Mouse (Mus musculus) midbrain, embryonic 10.5 days (tissue): ENCODE data around the gene Tll1. TPM values are rescaled to one million over a fixed set of nuclear protein-coding genes. Genes with fewer than 3 reads are reported as not detected.

Experiments
- DNase-seq: peaks from one replicate; pipeline ENCODE4 v3.0.0-alpha.2; 2017; ENCODE audit warnings: low spot score
- H3K27ac ChIP-seq: fragments of 300-500 bp; sonication (generic); replicated peaks from 2 replicates; pipeline ENCODE4 v1.5.1; 2016; ENCODE audit warnings: mild to moderate bottlenecking
- H3K27me3 ChIP-seq: fragments of 300-500 bp; sonication (generic); 2 replicates; pipeline ENCODE4 v1.6.1; 2016; ENCODE audit warnings: low read depth, mild to moderate bottlenecking; ENCODE audit not compliant: poor library complexity, severe bottlenecking
- H3K36me3 ChIP-seq: fragments of 300-500 bp; sonication (generic); 2 replicates; pipeline ENCODE4 v1.6.1; 2016; ENCODE audit warnings: mild to moderate bottlenecking, moderate library complexity
- H3K4me1 ChIP-seq: fragments of 300-500 bp; sonication (generic); 2 replicates; pipeline ENCODE4 v1.6.1; 2016
- H3K4me3 ChIP-seq: fragments of 300-500 bp; sonication (generic); 2 replicates; pipeline ENCODE4 v1.5.1; 2016; ENCODE audit warnings: mild to moderate bottlenecking, moderate library complexity
- H3K9me3 ChIP-seq: fragments of 300-500 bp; sonication (generic); replicated peaks from 2 replicates; pipeline ENCODE4 v1.6.1; 2016; ENCODE audit warnings: mild to moderate bottlenecking
- WGBS: fragments of 180-500 bp; shearing (Covaris S2); methylation state at CpG from one replicate; pipeline ENCODE4 v1.1.7; 2016; 5-methylcytosine and 5-hydroxymethylcytosine counted together
- polyA plus RNA-seq: library from polyadenylated mRNA; unstranded; fragments of >200 nt; fragmentation: Nextera tagmentation; extraction: Ambion mirVana; gene quantifications from 2 replicates; pipeline ENCODE4 v1.2.1, GENCODE M21; 2016

Gene Tll1
- polyA plus RNA-seq, 1 experiment from 2014 or later, result 0.69 TPM

DNA sequence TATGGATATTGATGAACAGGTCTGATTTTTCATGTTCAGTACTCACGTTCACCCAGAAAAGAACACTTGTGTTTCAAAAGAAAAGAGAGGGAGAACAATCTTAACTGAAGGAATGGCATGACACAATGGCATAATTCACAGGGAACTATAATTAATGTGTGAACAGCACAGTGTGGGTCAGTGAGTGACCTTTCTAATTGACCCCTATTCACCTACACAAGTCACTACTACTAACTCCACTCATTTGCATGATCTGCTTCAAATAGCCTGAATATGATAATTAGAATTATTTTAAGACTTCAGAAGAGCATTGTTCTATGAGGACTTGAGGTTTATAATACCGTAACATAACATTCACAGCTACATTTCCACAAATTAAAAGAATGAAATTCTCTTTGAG, 18.2 kb downstream of the Tll1 start:
- Histone ChIP-seq H3K4me1 (peaks cover 7% of the 10 kb centered on the region), H3K27ac (no peak overlapping the region), H3K9me3 (no peaks in the 10 kb centered on the region), H3K4me3 (no peak overlapping the region), H3K36me3 (no peaks in the 10 kb centered on the region), H3K27me3 (no peaks in the 10 kb centered on the region)
- DNase-seq, result no peak
- 56% methylated on average over 2 of the region's 2 CpGs for WGBS

DNA sequence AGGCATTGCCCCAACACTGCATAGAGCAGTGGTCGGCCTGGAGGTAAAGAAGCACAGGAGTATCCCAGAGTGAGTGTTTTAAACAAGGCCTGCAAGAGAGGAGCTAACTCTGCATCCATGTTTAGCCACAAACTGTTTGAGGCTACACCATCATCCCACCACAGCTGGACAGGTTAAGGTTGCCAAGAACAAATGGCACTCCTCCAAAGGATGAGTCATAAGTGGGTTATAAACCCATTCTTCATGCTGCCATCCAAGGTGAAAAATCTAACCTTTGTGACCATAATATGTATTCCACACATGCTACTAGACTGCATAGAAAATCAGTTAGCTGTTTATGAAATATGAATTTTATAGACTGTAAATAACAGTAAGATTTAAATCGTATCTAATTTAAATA, 29.1 kb downstream of the Tll1 start:
- WGBS, result 94% methylated on average over 2 of the region's 2 CpGs

DNA sequence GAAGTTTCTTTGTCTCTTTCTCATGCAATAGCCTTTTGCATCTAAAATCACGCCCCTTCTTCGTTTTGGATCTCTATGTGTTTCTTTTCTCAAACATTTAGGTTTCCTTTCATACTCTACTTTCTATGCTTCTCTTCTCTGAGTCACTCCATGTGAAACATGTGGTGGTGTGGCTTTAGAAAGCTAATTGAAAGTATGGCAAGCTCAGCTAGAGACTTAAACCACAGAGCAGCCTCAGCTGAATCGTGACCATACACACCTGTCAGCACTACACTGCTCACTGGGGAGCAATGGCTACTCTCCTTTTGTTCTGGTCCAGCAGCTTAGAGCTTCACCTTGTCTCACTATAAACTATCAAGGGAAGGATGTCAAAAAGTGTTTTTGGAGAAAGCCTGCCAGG, 31.2 kb downstream of the Tll1 start:
- Histone ChIP-seq H3K4me3 (no peak overlapping the region), H3K27ac (no peak overlapping the region), H3K36me3 (no peaks in the 10 kb centered on the region), H3K4me1 (no peaks in the 10 kb centered on the region), H3K9me3 (no peaks in the 10 kb centered on the region), H3K27me3 (no peaks in the 10 kb centered on the region)
- WGBS, result 83% methylated on average over 3 of the region's 3 CpGs
- DNase-seq, result no peak

More for the DNA sequence above, 29.1 kb downstream of the Tll1 start:
- Histone ChIP-seq H3K27ac (no peak overlapping the region), H3K9me3 (no peaks in the 10 kb centered on the region), H3K4me1 (no peaks in the 10 kb centered on the region), H3K27me3 (no peaks in the 10 kb centered on the region), H3K4me3 (no peak overlapping the region), H3K36me3 (no peaks in the 10 kb centered on the region)
- no peak for DNase-seq

DNA sequence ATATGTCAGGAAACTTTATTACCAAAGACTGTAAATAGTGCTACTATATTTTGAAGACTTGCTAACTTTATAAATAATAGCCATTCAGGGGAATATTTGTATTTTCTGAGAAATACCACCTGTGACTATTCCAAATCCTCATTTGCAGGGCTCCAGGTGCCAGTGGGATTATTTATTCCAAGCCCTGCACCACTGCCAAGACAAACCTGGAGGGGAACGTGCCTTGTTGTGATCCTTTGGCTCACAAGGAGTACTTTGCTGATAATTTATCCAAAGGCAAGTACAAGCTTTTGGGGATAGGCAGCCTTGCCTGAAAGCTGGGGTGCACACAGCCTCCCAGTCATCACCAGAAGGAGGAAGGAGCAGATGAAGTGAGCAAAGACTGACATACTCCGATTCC, 32.3 kb downstream of the Tll1 start:
- H3K4me3 ChIP-seq, result no peak overlapping the region
- no peaks in the 10 kb centered on the region for H3K36me3 ChIP-seq
- H3K4me1 ChIP-seq, result no peaks in the 10 kb centered on the region
- H3K9me3 ChIP-seq, result no peaks in the 10 kb centered on the region
- no peak for DNase-seq
- H3K27ac ChIP-seq, result no peak overlapping the region
- WGBS, result 79% methylated on average over 2 of the region's 2 CpGs
- H3K27me3 ChIP-seq, result no peaks in the 10 kb centered on the region

DNA sequence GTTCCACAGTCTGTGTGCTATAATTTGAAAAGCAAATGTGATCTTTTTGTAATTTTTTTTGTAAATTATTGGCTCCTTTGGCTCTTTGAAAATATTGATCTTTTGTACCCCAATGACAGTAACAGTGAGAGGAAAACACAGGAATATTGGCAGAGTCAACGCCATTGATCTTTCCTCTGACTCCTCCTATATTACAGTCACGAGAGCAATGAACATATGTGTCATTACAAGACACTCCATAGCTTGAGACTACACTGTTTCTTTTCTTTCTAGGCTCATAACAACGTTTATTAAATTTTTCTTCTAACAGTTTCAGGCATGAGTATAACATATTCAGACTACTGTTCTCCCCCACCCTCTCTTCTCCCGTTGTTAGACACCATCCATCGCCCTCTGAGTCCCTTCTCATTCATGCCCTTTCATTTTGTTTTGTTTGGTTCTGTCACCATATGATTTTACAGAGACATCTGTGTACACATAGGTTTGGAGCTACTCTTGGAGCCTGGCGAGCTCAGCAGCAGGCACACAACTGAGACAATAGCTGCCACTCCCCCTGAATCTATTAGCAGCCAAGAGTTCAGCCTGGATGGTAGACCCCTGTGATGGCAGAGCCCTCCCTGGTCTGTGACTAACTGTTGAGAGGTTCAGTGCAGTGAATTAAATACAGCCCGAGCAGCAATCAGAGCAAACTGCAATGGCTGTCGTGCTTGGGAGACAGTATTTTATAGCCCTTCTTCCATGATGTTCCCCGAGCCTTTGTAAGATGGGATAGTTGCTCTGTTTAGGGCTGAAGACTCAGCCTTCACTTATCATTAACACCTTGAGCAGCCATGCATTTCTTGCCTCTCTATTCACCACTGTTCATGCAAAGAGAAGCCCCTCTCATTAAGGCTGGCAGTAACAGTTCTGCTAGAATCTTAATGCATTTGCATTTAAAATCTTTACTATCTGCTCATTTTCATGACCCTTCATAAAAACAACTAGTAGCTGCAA, 52.9 kb downstream of the Tll1 start:
- peaks cover 13% of the 10 kb centered on the region for H3K4me1 ChIP-seq
- H3K36me3 ChIP-seq, result no peaks in the 10 kb centered on the region
- no peak overlapping the region for H3K4me3 ChIP-seq
- 45% methylated on average over 9 of the region's 9 CpGs for WGBS
- no peaks in the 10 kb centered on the region for H3K9me3 ChIP-seq
- no peaks in the 10 kb centered on the region for H3K27me3 ChIP-seq
- peak; percentile 21 for DNase-seq
- H3K27ac ChIP-seq, result peak overlapping the region; percentile 49; the same call in 1 of the 2 replicates

DNA sequence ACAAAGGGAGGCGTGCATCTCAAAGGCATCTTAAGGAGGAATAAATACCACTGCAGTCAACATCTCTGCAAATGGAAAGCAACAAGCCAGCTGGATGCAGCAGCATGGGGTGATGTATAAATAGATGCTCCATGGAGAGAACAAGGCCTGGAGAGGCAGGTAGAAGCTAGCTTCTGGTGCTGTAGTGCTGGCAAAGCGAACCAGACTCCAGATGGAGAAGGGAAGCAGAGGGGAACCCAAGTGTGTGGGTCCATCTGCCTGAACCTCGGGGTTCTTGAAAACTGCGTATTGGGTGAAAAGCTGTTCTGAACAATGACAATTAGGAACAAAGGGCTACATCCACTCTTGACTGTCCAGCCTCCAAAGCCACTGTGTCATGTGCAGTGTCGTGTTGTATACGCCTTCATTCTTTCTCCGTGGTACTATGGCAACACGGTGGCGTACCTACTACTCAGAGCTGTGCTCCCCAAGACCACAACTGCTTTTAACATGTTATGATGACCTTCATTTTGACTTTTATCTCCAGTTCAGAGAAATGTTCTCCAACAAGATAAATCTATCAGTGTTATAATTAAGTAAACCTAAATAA, 53.8 kb downstream of the Tll1 start:
- WGBS, result 62% methylated on average over 9 of the region's 9 CpGs
- Histone ChIP-seq H3K27ac (peak overlapping the region; percentile 38; the same call in 1 of the 2 replicates), H3K4me1 (peaks cover 13% of the 10 kb centered on the region), H3K4me3 (no peak overlapping the region), H3K9me3 (no peaks in the 10 kb centered on the region), H3K27me3 (no peaks in the 10 kb centered on the region), H3K36me3 (no peaks in the 10 kb centered on the region)
- DNase-seq, result no peak

DNA sequence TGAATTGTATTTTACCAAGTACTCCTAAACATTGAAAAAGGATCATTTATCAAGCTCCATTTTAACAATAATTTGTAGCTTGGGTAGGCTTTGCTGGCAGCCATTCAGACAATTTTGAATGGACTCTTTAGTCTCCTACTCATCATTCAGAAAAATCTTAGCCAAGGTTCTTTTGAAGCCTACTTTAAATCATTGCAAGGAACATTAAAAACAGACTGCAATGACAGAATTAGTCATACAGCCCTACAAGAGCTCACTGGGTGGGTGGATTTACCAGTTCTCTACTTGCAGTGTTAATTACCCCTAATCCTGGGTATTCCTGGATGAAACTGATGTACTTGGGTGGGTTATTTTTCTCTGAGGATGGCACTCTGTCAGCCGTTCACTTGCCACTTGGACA, 69.5 kb downstream of the Tll1 start:
- no peaks in the 10 kb centered on the region for H3K36me3 ChIP-seq
- H3K9me3 ChIP-seq, result no peaks in the 10 kb centered on the region
- H3K27me3 ChIP-seq, result no peaks in the 10 kb centered on the region
- no peak overlapping the region for H3K4me3 ChIP-seq
- 83% methylated on average over 1 of the region's 1 CpGs for WGBS
- H3K4me1 ChIP-seq, result no peaks in the 10 kb centered on the region
- DNase-seq, result no peak
- no peak overlapping the region for H3K27ac ChIP-seq

DNA sequence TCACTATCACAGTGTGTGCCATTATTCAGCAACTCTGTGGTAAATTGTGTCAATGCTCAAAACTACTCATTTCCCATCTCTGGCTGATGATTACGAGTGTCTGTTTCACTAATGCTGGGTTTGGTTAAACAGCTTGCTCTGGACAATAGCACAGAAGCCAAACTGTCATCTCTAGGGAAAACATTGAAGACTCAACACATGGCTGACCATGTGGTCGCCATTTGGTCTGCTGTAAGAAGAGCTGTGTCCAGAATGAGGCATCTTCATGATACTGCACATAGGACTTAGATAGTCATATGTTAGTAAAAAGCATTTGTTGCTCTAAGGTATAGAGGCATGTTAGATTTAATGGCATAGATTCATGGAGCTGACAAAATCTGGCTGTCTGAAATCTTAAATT, 98.9 kb downstream of the Tll1 start:
- DNase-seq, result no peak
- Histone ChIP-seq H3K27me3 (no peaks in the 10 kb centered on the region), H3K36me3 (no peaks in the 10 kb centered on the region), H3K9me3 (no peaks in the 10 kb centered on the region), H3K27ac (no peak overlapping the region), H3K4me3 (no peak overlapping the region), H3K4me1 (no peaks in the 10 kb centered on the region)
- whole genome bisulfite sequencing, result 70% methylated on average over 2 of the region's 2 CpGs

DNA sequence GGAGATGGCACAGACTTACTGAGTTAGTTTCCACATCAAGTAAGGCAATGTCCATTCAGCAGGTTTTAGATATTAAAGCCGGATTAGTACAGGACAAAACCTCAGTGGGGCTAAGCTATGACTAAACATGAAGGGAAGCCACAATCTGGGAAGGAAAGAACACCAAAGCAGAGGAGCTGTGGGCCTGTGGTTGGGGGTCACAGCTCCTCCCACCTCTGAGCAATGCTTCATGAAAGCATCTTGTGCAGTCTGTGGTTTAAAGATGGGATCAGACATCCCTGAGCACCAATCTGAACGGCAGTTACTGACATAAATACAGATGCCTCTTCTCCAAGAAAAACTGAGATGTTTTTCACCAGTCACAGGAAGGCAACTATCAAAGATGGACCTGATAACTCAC, 132.7 kb downstream of the Tll1 start:
- no peaks in the 10 kb centered on the region for H3K36me3 ChIP-seq
- H3K4me3 ChIP-seq, result no peak overlapping the region
- H3K27me3 ChIP-seq, result no peaks in the 10 kb centered on the region
- H3K4me1 ChIP-seq, result no peaks in the 10 kb centered on the region
- no peak for DNase-seq
- no peak overlapping the region for H3K27ac ChIP-seq
- no peaks in the 10 kb centered on the region for H3K9me3 ChIP-seq
- 84% methylated on average over 2 of the region's 2 CpGs for WGBS

DNA sequence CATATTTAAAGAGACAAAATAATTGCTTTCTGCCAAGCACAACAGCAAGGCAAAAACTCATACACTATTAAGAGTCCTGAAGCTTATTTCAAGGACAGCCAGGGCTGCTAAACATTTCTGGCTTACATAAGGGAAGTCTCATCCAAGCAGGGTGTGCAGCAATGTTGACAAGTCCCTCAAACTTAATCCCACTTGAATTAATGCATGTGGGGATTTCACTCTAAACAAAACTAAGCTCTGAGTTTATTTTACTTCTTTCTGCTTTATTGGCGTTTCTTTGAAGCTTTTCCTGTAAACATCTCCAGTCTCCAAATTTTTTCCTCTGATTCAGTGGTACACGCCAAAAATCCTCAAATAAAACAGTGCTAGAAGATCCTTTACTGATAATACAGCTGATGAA, 146.2 kb downstream of the Tll1 start:
- no peaks in the 10 kb centered on the region for H3K27me3 ChIP-seq
- H3K9me3 ChIP-seq, result no peaks in the 10 kb centered on the region
- no peak for DNase-seq
- H3K27ac ChIP-seq, result no peak overlapping the region
- no peaks in the 10 kb centered on the region; the same call in 1 of the 2 replicates for H3K4me1 ChIP-seq
- WGBS, result 54% methylated on average over 2 of the region's 2 CpGs
- no peaks in the 10 kb centered on the region for H3K36me3 ChIP-seq
- H3K4me3 ChIP-seq, result no peak overlapping the region

DNA sequence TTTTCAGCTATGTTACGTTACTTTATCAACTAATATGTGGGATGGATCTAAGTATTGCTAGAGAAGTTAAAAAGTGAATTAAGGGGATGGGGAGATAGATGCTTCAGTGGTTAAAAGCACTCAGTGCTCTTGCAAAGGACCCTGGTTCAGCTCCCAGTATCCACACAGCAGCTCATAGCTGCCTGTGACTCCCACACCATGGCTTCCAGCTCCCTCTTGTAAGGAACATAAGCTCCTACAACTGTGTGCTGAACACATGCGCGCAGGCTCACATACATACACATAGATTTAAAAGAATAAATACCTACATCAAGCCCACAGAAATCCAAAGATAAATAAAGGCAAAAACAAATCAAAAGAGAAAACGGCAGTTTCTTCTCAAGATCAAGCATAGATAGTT, 148.5 kb downstream of the Tll1 start:
- no peaks in the 10 kb centered on the region for H3K27me3 ChIP-seq
- no peak overlapping the region for H3K4me3 ChIP-seq
- DNase-seq, result no peak
- WGBS, result 94% methylated on average over 4 of the region's 4 CpGs
- H3K27ac ChIP-seq, result no peak overlapping the region
- H3K36me3 ChIP-seq, result no peaks in the 10 kb centered on the region
- no peaks in the 10 kb centered on the region; the same call in 1 of the 2 replicates for H3K4me1 ChIP-seq
- no peaks in the 10 kb centered on the region for H3K9me3 ChIP-seq

DNA sequence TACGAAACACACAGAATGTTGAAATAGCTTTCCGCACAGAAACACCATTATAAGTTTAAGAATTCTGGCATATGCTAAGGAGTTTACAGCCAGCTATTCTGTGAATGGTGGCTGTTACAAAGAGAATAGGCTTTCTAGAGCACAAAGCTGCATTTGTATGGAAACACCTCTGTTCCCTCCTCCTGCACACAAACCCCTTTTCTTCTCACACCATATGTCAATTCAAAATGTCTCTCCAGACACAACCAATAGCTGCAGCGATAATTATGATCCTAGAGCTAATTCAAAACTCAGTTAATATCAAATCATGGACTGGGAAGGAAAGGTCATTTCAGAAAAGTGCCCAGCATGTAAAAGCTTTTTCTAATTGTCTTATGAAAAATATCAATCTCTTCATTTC, 157.5 kb downstream of the Tll1 start:
- H3K36me3 ChIP-seq, result no peaks in the 10 kb centered on the region
- 85% methylated on average over 3 of the region's 3 CpGs for WGBS
- peaks cover 11% of the 10 kb centered on the region for H3K4me1 ChIP-seq
- H3K27me3 ChIP-seq, result no peaks in the 10 kb centered on the region
- DNase-seq, result no peak
- no peak overlapping the region for H3K4me3 ChIP-seq
- H3K27ac ChIP-seq, result no peak overlapping the region
- no peaks in the 10 kb centered on the region for H3K9me3 ChIP-seq

DNA sequence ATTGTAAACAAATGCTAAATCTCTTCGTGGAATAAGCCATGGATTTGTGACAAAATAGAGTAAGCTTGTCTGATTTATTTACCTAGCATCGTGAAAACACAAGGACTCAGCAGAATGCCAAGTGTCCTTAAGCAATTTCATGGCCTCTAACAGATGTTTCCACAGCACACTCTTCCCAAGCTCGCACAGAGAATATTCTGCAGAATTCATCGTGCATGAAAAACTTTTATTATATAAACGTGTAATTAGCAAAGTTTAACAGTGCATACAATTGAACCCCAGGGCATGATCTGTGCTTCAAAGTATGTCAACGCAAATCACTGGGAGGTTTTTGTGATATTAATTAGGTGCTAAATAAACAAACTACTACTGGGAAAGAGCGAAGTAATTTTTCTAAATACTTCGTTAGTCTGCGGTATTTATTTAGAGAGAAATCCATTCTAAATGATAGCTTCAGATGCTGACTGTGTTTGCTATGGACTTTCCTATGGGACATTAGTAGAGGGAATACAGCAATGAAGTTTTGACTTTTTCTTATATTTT, 158.0 kb downstream of the Tll1 start:
- Histone ChIP-seq H3K4me1 (peaks cover 11% of the 10 kb centered on the region), H3K9me3 (no peaks in the 10 kb centered on the region), H3K4me3 (no peak overlapping the region), H3K36me3 (no peaks in the 10 kb centered on the region), H3K27me3 (no peaks in the 10 kb centered on the region), H3K27ac (no peak overlapping the region)
- no peak for DNase-seq
- 78% methylated on average over 9 of the region's 9 CpGs for WGBS
